Mouse (Mus musculus): Measurements from ENCODE around the gene Rfc1.
"Not testable (repeated sequence)": the region's sequence is repeated elsewhere in the genome, so short reads cannot be mapped to it uniquely, and the experiment has no call there.

Rfc1 gene

DNA sequence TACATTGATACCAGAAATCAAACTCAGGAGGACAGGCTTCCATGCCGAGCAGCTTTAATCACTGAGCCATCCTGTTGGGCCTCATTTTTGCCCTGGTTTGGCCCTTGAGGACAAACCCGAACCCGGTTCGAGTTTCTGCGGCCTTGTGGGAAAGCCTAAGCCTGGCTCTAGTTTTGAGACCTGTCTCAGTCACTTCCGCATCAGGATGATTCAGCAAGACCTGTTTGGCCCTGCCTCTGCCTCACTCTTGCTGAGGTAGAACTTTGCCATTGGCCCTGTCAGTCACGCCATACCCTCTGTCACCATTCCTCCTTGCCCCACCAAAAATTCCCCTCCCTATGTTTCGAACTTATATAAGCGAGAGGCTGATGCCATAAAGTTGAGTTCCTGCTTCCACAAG, 35.3 kb downstream of the Rfc1 start:
- DNase-seq (ENCODE audit: low read depth, low spot score): no peak

DNA sequence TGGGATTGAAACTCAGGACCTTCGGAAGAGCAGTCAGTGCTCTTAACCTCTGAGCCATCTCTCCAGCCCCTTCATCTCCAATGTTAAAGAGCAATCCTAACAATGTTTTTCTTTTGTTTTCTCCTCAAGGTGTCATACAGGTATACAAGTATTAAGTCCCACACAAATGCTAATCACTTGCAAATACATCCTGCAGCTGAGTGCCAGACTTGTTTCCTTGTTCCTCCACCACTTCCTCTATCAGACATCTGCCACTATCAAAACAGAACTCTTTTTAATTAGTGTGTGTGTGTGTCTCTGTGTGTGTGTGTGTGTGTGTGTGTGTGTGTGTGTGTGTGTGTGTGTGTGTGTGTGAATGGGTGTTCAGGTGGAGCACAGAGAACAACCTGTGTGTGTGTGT, 35.8 kb downstream of the Rfc1 start:
- not testable (repeated sequence) for DNase-seq (ENCODE audit: low read depth, low spot score)

- no peak for DNase-seq (ENCODE audit: low read depth, low spot score)
Observed at GRCm38 (mm10) chr5:65298167-65298950, 37.1 kb downstream of the Rfc1 start.

DNA sequence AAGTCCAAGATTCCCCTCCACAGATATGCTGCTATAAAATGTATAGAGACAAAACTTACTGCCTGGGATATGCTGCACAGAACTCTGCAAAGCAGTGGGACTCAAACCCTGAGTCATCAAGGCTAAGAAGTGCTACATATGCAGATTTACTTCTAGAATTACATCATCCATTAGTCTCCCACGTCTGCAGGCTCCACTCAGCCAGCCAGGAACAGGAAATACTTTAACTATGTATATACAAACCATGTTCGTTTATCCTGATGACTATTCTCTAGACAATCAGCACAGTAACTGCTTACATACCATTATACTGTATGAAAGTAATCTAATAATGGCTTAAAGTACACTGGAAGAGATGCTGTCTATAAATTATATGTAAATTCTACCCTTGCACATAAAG, 41.2 kb downstream of the Rfc1 start:
- DNase-seq (ENCODE audit: low read depth, low spot score): no peak

GRCm38 (mm10) chr5:65293627-65294026, 41.8 kb downstream of the Rfc1 start:
- DNase-seq (ENCODE audit: low read depth, low spot score): no peak

- not testable (repeated sequence) for DNase-seq (ENCODE audit: low read depth, low spot score)
Observed at GRCm38 (mm10) chr5:65289009-65289408, 46.5 kb downstream of the Rfc1 start.

GRCm38 (mm10) chr5:65287751-65288701, 47.4 kb downstream of the Rfc1 start:
- no peak for DNase-seq (ENCODE audit: low read depth, low spot score)

DNA sequence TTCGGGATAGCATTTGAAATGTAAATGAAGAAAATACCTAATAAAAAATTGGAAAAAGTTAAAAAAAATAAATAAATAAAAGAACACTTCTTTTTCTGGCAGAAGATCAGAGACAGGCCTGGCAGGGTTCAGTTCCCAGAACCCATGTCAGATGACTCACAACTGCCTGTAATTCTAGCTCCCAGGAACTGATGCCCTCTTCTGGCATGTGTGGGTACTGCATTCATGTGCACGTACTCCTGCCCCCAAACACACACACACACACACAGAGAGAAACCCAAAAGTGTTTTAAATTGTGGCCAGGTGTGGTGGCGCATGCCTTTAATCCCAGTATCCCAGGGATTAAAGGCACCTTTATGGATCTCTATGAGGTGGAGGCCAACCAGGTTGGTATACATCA, 51.3 kb downstream of the Rfc1 start:
- no peak for DNase-seq (ENCODE audit: low read depth, low spot score)

DNA sequence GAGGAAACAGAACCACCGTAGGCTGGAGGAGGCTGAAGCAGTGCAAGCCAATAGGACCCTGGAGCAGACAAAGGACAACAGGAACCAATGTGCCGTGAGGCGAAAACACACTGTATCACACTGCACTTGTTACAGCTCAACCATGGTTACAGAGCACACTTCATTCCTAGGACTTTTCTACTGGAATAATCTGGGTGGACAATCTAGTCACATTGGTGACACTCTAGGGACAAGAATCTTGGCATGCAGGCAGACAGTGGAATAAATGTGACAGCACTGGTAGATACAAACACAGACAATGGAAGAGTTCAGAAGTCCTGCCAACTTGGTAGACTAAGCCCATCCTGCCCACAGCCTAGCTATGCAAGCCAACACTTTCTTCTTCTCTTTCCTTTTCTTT, 54.3 kb downstream of the Rfc1 start:
- no peak for DNase-seq (ENCODE audit: low read depth, low spot score)

- peak; percentile 17 for DNase-seq (ENCODE audit: low read depth, low spot score)
Observed at GRCm38 (mm10) chr5:65279133-65279651, 56.3 kb downstream of the Rfc1 start.

- DNase-seq (ENCODE audit: low read depth, low spot score): no peak
Observed at GRCm38 (mm10) chr5:65273966-65274365, 61.5 kb downstream of the Rfc1 start.

DNA sequence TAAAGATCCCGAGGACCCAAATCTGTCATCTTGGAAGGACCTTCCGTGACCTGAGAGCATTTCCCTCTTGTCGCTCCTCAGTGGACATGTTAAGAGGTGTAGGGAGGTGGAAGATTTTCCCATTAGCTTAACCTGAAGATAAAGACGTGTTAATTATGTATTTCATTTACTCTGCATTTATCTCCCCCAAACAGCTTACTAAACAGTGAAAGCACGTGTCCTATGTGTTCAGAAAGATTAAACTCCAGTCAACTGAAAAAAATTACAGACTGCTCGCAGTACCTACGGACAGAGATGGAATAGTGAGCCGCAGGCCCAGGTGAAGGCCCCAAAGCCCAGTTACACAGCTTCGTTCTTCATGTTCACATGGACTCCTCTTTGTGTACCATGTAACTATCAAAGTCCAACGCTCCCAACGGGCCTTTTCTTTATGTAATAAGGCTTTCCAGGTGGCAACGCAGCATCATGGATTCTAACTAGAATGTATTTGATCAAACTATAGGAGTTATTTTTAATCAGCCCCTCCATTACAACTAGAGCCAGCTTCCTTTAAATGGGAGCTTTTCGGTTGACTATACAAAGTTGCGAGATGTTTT, 77.5 kb downstream of the Rfc1 start:
- DNase-seq (ENCODE audit: low read depth, low spot score): no peak

DNA sequence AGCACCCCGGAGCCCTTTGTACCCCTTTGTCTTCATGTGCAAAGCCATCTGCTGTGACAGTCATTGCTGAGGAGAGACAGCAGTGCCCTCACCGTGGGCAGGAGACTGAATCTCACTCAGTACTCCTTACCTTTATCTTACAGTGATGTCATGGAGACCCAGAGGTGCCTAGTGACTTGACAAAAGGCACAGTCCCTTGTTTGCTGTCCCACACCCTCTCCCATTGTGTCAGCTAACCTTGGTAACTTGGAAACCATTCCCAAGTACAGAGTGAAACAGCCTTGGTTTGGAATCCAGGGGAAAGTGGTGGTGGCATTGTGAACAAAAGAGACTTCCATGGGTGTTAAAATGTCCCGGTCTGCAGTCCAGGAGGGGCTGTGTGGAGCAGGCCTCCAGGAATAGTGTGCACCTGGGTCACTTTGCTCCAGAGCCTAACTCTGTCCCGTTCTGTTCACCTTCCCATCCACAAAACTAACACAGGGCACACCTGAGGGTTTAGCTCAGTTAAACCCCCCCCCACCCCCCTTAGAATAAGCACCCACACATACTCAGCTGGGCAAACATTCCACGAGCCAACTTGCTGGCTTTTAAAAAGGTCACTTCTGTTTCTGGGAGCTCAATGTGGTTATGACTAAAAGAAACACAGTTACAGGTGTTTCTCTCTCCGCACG, 85.2 kb downstream of the Rfc1 start:
- no peak for DNase-seq (ENCODE audit: low read depth, low spot score)

- DNase-seq (ENCODE audit: low read depth, low spot score): no peak
Observed at GRCm38 (mm10) chr5:65247296-65247695, 88.2 kb downstream of the Rfc1 start.

DNA sequence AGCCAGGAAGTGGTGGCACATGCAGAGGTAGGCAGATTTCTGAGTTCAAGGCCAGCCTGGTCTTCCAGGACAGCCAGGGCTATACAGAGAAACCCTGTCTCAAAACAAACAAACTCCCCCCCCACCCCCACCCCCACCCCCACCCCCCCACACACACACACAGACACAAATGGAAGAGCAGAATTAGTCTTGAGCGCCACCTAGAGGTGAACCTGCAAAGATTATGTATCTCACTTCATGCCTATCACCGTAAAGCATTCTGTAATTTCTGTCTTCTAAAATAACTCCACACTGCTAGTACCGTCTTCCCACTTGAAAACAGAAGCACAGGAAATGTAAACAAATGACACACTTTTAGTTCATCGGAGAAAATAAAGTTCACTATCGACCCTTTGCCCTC, 92.7 kb downstream of the Rfc1 start:
- peak; percentile 45 for DNase-seq (ENCODE audit: low read depth, low spot score)

- DNase-seq (ENCODE audit: low read depth, low spot score): no peak
Observed at GRCm38 (mm10) chr5:65231289-65232003, 104.0 kb downstream of the Rfc1 start.

DNA sequence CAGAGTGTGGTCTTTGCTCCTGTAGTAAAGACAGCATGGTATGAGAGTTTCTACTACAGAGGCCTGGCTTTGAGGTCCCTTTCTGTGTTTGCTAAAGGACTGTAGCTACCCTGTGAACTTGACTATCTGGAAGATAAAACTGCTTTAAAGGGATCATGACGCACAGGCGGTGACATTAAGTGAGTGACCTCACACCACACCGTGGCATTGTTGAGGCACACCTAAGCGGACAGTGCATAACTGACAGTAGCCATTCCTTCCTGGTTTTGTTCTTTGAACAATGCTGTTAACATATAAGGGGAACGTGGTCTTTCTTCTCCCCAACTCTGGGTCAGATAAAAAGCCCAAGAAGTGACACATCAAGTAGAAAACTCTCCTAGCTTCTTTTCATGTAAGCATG, 111.4 kb downstream of the Rfc1 start:
- DNase-seq (ENCODE audit: low read depth, low spot score): no peak

DNA sequence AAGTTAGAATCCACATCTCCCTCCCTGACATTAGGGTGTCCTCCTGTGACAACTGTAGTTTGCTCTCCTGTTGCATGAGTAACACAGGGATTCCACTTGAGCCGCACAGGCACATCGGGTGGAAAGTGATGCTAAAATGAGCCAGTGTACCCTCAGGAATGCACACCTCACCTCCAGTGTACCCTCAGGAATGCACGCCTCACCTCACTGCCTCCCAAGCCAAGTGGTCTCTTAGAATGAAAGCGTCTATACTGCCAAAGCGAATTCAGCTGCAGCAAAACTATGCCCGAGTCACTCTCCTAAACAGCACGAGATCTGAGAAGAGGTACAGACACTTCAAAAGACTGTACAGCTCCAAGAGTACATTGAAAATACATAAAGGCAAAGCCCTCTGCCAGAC, 114.4 kb downstream of the Rfc1 start:
- no peak for DNase-seq (ENCODE audit: low read depth, low spot score)

DNA sequence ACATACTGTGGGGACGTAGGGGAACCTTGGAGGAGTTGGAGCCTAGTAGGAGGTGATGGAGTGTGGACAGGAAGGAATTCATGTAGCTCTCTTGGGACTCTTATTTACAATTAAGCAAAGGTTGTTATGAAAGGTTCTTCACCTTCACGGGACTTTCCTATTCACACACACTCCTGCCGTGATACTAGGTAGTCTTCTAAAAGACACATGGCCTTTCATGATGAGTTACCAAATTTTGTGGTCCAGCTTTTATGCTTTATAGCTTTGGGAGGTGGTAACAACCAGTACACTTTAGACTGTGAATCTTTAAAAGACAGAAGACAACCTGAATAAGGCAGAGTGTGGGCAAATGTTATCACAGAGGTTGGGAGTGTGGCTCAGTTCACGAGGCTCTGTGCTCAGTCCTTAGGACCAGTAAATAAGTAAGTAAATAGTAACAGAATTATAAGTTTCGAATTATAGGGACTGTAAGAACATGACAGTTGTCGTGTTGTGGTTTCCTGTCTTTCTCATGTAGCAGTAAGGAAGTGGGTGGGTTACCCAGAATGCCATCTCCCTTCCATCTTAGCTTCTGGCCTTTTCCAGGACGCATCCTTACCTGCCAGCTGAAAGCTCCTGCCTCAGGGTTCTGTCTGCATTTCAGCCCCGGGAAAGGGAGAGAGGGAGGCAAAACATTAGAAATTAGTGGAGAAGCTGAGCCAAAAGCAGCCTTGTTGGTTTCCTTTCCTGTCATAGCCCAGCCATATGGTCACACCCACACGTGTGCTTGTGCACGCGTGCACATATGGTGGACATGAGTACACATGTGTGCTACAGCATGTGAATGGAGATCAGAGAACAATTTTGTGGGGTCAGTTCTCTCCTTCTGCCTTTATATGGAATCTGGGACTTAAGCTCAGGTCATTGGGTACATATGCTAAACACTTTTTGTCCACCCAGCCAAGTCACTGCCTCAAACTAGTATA, 117.9 kb downstream of the Rfc1 start:
- no peak for DNase-seq (ENCODE audit: low read depth, low spot score)

DNA sequence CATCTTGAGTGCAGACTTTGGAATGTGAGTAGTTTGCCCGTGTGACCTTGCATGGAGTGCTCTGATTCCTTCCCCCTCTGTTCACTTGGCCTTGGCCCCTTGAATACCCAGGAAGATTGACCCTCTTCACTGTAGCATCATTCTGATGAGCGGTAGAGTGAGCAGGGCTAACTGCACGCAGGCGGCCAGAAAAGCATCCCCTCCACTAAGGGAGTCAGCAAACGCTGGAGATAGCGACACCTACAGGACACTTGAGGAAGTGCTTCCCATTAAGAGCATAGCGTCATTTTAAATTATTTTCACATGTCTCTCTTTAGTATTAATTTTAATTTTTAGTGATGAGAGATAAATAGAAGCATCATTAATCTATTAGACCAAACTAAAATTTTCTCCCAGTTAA, 122.1 kb downstream of the Rfc1 start:
- peak; percentile 36 for DNase-seq (ENCODE audit: low read depth, low spot score)
